Mouse (Mus musculus): ENCODE results near the gene Mfap3l.
"Not testable (repeated sequence)": the region's sequence is repeated elsewhere in the genome, so short reads cannot be mapped to it uniquely, and the experiment has no call there.

Gene Mfap3l

GRCm38 (mm10) chr8:60632250-60632932 lies at the start of gene Mfap3l:
TSS of gene Mfap3l (plus strand) at chr8:60632827.
- DNase-seq (ENCODE audit: low read depth, low spot score) = peak; percentile 95

- DNase-seq (ENCODE audit: low read depth, low spot score) = peak; percentile 26
Observed at GRCm38 (mm10) chr8:60583369-60583768, 49.3 kb upstream of the Mfap3l start.

DNA sequence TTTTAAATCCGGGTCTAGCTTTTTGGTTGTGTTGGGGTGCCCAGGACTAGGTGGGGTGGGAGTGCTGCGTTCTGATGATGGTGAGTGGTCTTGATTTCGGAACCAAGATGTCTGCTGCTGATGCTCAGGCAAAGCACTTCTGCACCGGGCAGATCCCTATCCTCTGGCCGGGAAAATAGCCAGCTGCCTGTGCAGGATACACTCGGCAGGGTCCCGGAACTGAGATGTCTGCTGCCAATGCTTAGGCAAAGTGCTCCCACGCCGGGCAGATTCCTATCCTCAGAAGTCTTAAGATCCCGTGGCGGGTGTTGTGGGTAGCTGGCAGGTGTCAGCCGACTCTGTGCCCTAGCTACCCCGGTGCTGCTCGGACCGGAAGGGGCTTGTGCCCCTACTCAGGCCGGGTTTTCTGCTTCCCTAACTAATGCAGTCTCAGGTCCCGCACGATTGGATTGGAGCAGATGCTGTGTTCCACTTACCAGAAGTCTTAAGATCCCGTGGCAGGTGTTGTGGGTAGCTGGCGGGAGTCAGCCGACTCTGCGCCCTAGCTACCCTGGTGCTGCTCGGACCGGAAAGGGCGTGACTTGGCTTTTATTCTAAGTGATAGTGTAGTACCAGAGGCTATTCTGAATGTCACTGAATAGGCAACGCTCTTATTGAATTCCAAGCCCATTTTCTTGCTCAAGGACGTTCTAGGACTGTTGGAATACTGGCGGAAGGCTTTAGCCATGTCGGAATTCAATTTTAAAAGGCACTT lies 41.1 kb upstream of the Mfap3l start:
- DNase-seq (ENCODE audit: low read depth, low spot score) = not testable (repeated sequence)

DNA sequence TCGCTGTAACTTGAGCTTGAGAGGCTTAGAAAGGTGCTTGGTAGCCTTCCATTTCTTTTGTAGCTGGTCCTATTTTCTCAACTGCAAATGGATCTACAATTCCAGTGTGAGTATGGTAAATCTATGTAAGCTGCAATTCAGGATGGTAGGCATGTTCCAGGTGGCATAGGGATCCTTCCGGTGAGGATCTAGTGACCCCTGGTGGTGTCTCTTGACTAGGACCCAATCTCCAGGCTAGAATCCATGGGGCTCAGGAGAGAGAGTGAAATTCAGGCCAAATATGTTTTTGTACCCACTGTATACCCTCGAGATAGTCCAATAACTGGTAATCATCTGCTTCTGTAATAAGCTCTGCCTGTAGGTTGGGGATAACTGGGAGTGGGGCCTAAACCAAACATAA lies 37.9 kb upstream of the Mfap3l start:
- DNase-seq (ENCODE audit: low read depth, low spot score) = no peak

DNA sequence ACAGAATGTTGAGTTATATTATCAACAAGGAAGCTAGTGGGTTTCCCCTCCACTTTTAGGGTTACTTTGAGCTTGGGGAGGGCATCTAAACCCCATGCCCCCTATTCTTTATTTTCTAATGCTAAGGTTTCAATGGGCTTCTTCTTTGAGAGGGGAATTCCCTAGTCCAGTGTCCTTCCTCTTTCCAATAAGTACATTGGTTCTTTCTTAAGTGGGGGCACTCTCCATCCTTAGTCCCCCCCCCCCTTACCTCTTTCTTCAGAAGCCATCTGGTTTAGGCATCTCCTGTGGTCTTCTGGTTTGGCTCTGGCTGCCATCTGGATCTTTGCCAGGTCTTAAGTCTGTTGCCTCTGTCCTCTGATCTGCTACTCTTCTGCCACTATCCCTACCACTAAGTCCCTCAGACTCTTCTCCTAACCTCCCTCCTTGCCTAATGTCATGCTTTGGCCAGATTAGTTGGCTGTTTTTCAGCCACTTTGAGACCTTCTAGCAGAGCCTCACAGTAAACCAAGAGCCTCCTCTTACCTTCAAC lies 21.0 kb upstream of the Mfap3l start:
- no peak for DNase-seq (ENCODE audit: low read depth, low spot score)

- no peak for DNase-seq (ENCODE audit: low read depth, low spot score)
Observed at GRCm38 (mm10) chr8:60616928-60617327, 15.7 kb upstream of the Mfap3l start.

GRCm38 (mm10) chr8:60621561-60621960 lies 11.1 kb upstream of the Mfap3l start:
- DNase-seq (ENCODE audit: low read depth, low spot score) = no peak

DNA sequence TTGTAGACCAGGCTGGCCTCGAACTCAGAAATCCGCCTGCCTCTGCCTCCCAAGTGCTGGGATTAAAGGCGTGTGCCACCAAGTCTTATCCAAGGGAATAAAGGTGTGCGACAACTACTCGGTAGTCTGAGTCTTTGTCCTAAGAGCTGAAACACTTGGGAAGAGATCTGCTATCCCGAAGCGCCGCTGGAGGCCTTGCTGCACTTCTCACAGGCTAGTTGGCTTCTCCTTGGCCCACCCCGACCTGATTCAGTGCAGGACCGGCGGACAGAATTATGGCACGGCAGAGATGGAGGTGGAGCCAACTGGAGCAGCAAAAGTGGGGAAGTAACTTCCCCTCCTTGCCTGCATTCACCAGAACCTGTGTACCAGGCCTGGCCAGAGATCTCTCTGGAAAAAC lies 10.6 kb upstream of the Mfap3l start:
- no peak for DNase-seq (ENCODE audit: low read depth, low spot score)

DNA sequence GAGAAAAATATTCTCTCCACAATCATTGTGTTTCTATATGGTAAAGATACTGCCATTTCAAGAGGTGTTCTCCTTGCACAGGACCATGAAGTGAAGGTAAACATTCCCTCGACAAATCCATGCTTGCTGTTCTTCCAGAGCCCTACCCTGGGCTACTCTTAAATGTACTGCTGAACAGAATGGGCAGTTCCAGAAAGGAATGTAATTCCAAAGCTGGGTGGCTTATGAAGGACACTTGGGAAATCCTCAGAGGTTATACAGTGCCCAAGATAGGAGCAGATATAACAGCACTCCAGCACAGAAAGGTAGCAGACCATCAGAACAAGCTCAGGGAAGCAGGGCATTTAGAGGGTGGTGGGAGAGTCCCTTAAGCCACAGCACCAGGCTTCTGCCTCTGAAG lies 9.2 kb upstream of the Mfap3l start:
- no peak for DNase-seq (ENCODE audit: low read depth, low spot score)

GRCm38 (mm10) chr8:60624722-60625121 lies 7.9 kb upstream of the Mfap3l start:
- no peak for DNase-seq (ENCODE audit: low read depth, low spot score)

DNA sequence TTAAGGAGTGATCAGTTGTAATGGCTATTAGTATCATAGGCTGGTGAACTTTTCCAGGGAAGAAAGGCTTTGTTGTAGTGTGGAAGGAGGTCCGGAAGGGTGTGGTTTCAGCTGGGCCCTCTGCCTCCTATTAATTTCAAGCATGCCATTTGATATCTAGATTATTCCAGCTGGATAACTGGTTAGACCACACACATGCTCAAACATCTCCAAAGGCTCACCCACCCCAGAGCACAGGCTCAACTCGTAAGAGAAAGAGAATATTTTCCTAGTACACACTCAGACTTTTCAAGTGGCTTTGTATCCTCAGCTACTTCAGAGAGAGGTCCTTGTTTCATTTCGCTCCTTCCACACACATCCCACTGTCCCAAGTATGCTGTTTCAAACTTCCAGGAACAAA lies 4.7 kb upstream of the Mfap3l start:
- DNase-seq (ENCODE audit: low read depth, low spot score) = no peak

DNA sequence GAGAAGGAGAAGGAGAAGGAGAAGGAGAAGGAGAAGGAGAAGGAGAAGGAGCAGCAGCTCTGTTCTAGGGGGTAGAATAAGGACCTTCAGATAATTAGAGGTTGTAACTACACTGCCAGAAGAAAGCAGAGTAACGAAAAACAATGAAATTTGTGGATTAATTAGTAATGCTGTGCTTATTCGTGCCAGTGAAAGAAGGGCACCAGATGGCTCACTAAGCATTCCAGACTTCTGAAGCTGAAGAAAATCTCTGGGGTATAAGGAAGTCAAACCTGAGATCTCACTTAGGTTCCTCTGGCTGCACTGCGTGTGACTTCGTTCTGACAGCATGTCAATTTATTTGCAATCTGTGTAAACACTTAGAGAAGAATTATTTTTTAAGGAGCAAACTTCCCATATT lies 3.6 kb upstream of the Mfap3l start:
- no peak for DNase-seq (ENCODE audit: low read depth, low spot score)

DNA sequence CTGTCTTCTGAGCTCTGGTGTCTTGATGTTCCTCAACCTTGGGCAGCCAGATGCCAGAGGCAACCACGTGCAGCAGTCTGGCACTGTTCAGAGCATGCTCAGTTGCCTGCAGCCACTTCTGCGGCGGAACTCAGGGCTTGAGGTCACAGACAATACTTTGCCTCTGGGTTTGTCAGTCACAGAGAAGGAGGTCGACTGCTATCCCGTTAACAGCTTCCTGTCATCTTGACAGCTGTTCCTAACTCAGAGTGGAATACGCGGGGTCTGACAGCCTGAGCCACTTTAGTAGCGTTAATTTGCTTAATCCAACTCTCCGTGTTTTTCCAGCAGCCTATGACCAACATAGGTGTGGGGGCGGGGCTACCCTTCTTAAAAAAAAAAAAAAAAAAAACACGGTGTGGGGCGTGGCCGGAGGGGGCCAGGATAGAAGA lies 1.1 kb upstream of the Mfap3l start:
- peak; percentile 79 for DNase-seq (ENCODE audit: low read depth, low spot score)

GRCm38 (mm10) chr8:60632933-60633655 lies 467 bp downstream of the Mfap3l start:
- no peak for DNase-seq (ENCODE audit: low read depth, low spot score)

DNA sequence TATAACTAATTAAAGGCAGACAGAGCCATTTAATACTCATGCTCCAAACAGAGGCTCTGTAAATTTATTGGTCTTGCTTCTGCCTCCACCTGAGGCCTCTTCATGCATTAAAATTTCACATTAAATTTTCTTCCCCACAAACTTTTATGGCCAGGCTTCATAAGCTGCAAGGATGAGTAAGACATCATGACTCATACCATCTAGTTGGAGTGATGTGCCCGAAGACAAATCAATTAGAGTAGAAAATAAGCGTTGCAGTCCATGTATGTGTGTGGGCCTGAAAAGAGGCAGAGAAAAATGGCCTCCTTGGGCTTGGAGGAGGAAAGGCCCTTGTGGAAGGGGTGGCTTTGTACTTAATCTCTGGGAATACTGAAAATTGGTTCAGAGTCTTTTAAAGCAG lies 2.3 kb downstream of the Mfap3l start:
- no peak for DNase-seq (ENCODE audit: low read depth, low spot score)

DNA sequence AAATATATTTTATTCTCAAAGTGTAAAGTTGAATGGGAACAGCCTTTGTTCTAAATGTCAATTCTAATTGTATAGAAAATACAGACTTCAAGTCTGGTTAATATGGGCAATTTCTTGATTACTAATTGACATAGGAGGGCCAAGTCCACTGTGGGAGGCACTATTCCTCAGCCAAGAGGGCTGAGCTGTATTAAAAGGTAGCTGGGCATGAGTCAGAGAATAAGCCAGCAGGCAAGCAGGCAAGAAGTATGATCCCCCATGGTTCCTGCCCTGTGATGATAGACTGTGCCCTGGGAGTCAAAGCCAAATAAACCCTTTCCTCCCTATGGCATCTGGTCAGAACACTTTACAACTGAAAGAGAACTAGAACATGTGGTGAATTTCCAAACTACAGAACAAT lies 3.2 kb downstream of the Mfap3l start:
- DNase-seq (ENCODE audit: low read depth, low spot score) = no peak

DNA sequence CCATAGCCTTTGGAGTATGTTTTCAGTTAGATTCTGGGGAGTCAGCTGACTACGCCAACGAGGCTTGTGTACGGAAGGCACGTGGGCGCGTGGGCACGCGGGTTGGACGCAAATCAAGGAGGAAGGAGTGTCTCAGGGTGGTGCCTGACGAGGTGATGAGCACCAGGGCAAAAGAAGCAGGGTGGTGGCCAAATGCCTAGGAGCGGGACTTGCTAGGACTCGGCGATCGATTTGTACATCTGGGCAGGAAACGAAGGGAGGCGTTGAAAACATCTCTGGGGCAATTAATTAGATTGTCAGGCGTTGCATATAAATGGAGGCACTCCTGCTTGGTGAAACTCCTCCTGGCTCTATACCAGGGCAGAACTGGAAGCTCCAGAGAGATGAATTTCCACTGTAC lies 7.4 kb downstream of the Mfap3l start:
- no peak for DNase-seq (ENCODE audit: low read depth, low spot score)

GRCm38 (mm10) chr8:60643416-60644020 lies 10.9 kb downstream of the Mfap3l start:
- no peak for DNase-seq (ENCODE audit: low read depth, low spot score)

DNA sequence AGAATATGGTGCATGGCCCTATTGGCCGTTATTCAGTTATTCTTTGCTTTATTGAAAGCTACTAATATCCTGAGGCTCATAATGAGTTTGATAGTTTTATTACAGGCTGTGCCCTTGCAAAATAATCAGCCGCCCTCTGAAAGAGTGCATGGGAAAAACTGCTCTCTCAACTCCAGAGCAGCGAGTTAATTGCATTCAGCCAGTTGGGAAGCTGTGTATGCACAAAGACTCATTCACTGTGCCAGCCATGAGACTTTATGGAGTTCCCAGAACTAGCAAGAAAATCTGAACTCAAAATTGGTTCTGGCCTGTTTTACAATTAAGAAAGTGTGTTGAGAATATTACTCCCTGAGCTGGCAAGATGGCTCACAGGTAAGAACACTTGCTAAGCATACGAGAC lies 12.5 kb downstream of the Mfap3l start:
- DNase-seq (ENCODE audit: low read depth, low spot score) = no peak

DNA sequence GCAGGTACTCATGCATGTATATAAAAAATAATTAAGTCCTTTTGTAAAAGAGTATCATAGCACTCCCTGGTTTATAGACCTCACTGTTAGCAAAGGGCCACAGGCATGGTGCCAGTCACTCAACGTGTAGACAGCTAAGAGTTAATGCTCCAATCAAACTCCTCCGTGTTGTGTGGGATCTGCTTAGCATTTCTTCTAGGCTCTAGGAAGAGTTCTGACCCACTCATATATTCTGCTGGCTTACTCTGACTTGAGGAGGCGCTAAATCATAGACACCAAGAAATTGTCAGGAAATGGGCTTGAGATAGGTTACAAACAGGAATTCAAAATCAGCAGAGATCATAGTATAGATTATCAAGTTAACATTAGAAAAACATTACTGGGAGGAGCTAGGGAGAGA lies 13.3 kb downstream of the Mfap3l start:
- DNase-seq (ENCODE audit: low read depth, low spot score) = no peak

GRCm38 (mm10) chr8:60647291-60647690 lies 14.7 kb downstream of the Mfap3l start:
- DNase-seq (ENCODE audit: low read depth, low spot score) = no peak

GRCm38 (mm10) chr8:60649081-60649480 lies 16.5 kb downstream of the Mfap3l start:
- no peak for DNase-seq (ENCODE audit: low read depth, low spot score)
